Mouse (Mus musculus) adrenal gland, adult 2 months (tissue): ENCODE results near the gene Osgin1. TPM values are rescaled to one million over a fixed set of nuclear protein-coding genes. Genes with fewer than 3 reads are reported as not detected.

ENCODE experiments used
- DNase-seq: peaks from one replicate; pipeline ENCODE4 v3.0.0; 2021
- long read RNA-seq: library from polyadenylated mRNA; stranded (forward); transcript quantifications from one replicate; pipeline ENCODE4 v2.0.0, GENCODE M21; 2021
- polyA plus RNA-seq: library from polyadenylated mRNA; depleted of rRNA; stranded (reverse); fragments of >200 nt; gene quantifications from 2 replicates; pipeline ENCODE4 v1.2.3, GENCODE M21; 2012; rRNA removed
- total RNA-seq, 2 experiments: library from RNA; stranded (reverse); gene quantifications; 2 replicates each; pipeline ENCODE4 v1.2.3; 2021

Osgin1 gene
- total RNA-seq (100 to 1,000 TPM; 123 to 166 TPM), polyA plus RNA-seq (266 and 274 TPM in 2 replicates)
- long read RNA-seq, transcript Osgin1-206 (6 exons, 2,005 nt): major isoform, 54 of 101 reads
- long read RNA-seq, partial matches to known transcripts: 3 of 101 reads
- long read RNA-seq, other reads (novel, unspliced or antisense): 44 of 101 reads

GRCm38 (mm10) chr8:119433582-119434174 lies at the start of gene Osgin1:
TSS of gene Osgin1 (plus strand) at chr8:119434124.
- DNase-seq: no peak

DNA sequence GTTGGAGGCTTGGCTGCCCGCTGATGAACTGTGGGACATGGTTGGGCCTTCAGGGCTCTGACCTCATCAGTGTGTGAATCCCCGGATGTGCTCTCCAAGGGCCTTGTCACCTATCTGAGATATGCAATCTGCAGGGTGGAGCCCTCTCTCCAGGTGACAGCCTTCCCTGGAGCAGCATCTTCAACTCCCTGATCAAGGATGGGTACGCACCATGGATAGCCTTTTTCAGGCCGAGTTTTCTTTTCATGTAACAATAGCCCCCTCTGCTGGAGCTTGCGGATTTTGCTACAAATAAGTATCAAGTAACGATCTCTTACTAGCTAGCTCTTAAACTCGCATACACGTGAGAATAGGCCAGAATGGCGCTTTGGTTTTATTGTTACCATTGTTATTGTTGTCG lies 49.4 kb upstream of the Osgin1 start:
- DNase-seq: peak; percentile 65

DNA sequence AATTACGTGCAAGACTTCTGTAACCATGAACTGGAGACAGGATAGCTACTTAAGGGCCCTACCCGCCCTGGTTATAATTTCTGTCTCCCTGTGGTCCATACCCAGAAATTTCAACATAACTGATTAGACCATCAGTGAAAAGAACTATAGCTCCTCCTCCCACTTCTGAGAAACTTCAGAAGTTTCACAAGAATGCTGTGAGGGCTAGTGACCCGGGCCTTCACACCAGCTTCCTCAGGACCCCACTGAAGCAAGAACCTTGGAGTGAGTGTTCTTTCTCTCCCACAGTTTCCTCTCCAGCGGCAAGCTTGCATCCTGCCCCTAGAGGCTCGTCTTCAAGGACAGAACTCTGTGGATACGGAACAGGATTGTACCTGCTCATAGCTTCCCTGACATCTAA lies 48.1 kb upstream of the Osgin1 start:
- DNase-seq: no peak

DNA sequence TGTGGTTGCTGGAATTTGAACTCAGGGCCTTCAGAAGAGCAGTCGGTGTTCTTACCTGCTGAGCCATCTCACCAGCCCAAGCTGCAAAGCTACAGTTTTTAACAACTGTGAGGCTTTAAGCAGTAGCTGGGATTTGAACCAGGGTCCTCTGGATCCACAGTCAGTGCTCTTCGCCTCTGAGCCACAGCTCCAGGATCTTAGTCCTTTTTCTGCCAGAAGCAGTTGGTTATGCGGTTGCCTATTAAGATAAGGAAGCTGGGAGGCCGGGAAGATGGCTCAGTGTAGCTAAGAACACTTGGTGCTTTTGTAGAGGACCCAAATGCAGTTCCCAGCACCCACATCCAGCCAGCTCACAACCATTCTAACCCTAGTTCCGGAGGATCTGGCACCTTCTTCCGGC lies 46.9 kb upstream of the Osgin1 start:
- no peak for DNase-seq

- DNase-seq: no peak
These were observed 39.8 kb upstream of the Osgin1 start for GRCm38 (mm10) chr8:119394097-119394496.

- peak; percentile 97 for DNase-seq
These were observed 39.3 kb upstream of the Osgin1 start, which contains the start of gene Mlycd for GRCm38 (mm10) chr8:119394524-119395026. TSS of gene Mlycd (plus strand) at chr8:119394878.

- peak; percentile 37 for DNase-seq
These were observed 38.6 kb upstream of the Osgin1 start for GRCm38 (mm10) chr8:119395072-119395950.

- no peak for DNase-seq
These were observed 35.4 kb upstream of the Osgin1 start for GRCm38 (mm10) chr8:119398558-119398957.

GRCm38 (mm10) chr8:119399255-119399654 lies 34.7 kb upstream of the Osgin1 start:
- DNase-seq: no peak

DNA sequence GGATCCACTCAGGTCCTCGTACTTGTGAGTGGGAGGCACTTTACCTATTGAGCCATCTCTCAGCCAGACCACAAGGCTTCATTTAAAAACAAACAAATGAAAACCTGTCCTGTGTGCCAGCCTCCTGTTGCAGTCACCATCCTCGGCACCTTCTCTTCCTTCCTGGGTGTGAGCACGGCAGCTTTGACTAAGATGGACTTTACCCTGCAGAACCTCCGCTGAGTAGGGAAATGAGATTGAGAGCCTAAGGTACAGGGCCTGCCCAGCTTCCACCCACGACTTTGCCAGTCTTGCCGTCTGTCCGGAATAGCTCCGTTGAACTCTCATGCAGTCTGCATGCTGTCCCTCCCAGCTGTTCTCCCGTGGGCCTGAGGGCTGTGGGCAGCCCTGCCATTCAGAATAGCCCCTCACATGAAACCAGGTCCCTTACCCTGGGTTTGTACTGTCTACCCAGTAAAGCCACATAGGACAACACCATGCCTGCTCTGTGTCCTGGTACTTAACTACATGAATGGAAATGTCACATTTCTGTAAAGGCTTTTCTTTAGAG lies 33.7 kb upstream of the Osgin1 start:
- DNase-seq: no peak

DNA sequence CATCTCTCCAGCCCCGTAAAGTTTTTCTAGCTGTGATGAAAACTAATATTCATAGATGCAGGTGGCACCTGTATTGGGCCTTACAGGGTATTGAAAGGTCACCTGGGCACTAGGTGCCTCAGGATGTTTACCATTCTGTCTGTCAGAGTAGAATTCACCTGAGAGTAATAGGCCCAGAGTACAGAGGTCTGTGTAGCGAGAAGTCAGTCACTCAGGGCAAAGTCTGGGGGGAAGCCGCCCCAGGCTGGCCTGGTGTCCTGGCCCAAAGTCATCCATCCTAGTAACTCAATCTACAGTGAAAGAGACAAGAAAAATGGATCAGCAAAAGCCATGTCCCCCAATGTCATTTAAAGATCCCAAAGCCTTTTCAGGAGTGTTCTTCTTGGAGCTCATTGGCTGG lies 33.0 kb upstream of the Osgin1 start:
- no peak for DNase-seq

GRCm38 (mm10) chr8:119403912-119404311 lies 30.0 kb upstream of the Osgin1 start:
- DNase-seq: no peak

GRCm38 (mm10) chr8:119404648-119405047 lies 29.3 kb upstream of the Osgin1 start:
- no peak for DNase-seq

DNA sequence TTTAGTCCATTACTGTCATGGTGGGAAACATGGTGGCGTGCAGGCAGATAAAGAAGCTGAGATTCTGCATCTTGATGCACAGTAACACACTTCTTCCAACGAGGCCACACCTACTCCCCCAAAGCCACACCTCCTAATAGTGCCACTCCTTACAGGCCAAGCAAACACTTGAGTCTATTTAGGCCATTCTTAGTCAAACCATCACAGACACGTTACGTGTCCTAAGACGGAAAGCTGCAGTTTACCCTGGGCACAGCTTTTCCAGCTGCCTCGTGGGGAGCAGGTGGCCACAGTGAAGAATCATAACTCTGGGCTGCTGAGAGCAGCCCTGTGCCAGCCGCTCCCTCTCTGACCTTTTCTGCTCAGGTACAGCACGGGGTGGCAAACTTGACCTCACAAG lies 25.6 kb upstream of the Osgin1 start:
- DNase-seq: no peak

- DNase-seq: no peak
These were observed 21.7 kb upstream of the Osgin1 start for GRCm38 (mm10) chr8:119412037-119412734.

DNA sequence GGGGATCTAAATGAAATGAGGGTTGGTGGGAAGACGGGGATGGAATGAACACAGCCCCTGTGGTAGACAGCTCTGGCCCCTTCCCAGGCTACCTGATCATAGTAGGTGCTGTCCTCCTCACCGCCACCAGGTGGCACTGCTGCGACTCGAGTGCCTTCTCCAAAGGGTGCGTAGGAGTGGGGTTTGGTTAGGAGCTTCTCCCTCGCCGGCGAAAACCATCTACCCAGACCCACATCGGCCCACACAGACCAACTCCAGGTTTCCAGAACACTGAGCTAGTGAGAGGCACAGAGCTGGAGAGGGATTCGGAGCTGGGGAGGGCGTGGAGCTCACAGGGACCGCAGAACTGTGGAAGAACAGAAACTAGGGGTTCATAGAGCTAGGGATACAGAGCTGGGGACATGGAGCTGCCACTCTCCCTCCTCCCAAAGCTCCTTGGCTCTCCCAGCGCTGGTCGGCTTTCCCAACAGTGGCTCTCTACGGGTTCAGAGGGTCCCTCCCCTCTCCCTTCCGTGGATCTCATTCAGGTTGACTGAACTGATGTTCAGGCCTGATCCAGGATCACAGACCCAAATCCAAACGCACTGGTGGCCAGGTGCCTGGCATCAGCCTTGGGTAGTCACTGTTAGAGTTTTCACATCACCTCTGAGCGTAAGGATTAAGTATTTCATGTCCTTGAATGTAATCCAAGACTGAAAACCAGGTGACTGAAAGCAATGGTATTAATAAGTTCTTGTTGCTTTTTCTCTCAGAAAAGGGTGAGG lies 21.0 kb upstream of the Osgin1 start:
- DNase-seq: peak; percentile 86

GRCm38 (mm10) chr8:119413605-119414004 lies 20.3 kb upstream of the Osgin1 start:
- peak; percentile 66 for DNase-seq

DNA sequence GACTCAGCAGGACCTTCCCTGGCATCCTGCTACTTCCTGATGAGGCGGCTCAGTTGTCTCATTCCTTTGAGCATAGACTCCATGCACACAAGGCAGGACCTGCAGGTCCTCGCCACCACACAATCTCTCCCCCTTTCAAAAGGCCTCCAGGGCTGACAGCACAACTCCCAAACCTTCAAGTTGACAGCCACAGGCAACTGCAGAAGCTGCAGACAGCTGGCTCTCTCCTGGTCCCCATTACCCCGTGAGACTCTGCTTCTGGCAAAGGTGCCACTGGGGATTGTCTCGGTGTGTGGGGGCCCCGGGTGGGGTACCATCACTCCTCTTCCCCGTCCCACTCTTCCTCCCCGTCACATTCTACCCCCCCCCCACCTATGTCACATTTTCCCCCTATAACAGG lies 13.6 kb upstream of the Osgin1 start:
- DNase-seq: no peak

DNA sequence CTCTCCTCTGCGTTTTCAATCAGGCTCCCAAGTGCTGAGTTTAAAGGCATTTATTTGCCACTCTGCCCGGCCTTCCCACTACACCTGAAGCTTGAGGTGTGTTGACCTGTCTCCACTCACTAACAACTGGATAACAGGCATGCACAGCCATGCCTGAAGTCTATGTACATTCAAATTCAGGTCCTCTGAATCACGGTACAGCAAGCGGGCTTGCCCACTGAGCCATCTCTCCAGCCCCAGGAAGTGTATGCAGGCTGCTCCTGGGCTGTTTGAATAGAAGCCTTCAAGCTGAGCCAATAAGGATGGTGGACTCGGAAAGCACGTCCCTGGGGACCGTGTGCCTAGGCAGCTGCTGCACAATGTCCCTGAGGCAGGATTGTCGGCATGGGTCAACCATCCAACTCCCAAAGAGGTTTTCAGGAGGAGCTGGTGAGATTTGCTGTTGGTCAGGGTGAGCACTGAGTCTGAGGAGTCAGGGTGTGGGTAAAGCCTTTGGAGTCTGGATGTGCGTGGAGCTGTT lies 12.3 kb upstream of the Osgin1 start:
- DNase-seq: no peak

DNA sequence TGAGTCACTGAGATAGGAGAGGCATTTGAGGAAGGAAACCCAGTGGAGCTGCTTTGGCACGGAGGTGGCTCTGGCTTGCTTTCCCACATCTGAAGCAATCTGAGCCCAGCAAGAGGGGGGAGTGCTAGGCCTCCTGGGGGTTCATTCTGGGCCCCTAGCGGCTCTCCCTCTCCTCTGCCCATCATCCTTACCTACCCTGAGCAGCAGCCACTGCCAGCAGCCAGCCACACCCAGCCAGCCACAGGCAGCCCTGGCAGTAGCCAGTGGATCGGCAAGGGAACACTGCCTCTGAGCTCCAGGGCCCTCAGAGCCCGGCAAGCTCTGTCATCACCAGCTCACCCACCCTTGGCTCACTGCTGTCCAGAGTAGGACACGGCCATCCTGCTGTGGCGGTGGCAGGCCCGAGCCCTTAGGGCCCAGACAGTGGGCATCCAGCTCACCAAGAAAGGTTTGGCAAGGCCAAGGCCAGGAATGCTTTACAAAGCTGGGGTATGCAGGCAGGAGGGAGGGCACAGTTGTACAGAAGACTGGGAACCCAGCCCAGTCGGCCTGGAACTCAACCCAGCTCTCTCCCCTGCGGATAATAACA lies 11.7 kb upstream of the Osgin1 start:
- peak; percentile 80 for DNase-seq
